Mouse (Mus musculus) embryonic facial prominence, embryonic 14.5 days (tissue): ENCODE measurements around the gene Ubox5. TPM values are rescaled to one million over a fixed set of nuclear protein-coding genes. Genes with fewer than 3 reads are reported as not detected.
A peak's percentile ranks its signal among the peaks of the same experiment; 100 is the strongest.

Experiments used
- ATAC-seq: fragments of 200-750 bp; cut with Nextera tagmentation; 2 replicates; pipeline ENCODE4 v1.8.0; 2017; ENCODE audit warnings: low read depth, moderate number of reproducible peaks, moderate TSS enrichment
- DNase-seq: peaks from one replicate; pipeline ENCODE4 v3.0.0-alpha.2; 2015; ENCODE audit warnings: low spot score
- H3K27ac ChIP-seq: fragments of 300-500 bp; sonication (generic); replicated peaks from 2 replicates; pipeline ENCODE4 v1.5.1; 2014; ENCODE audit warnings: low read depth, mild to moderate bottlenecking, low read length, moderate library complexity
- H3K27me3 ChIP-seq: fragments of 300-500 bp; sonication (generic); replicated peaks from 2 replicates; pipeline ENCODE4 v1.6.1; 2014; ENCODE audit warnings: low read length; ENCODE audit not compliant: control insufficient read depth, insufficient read depth
- H3K36me3 ChIP-seq: fragments of 300-500 bp; sonication (generic); 2 replicates; pipeline ENCODE4 v1.6.1; 2014; ENCODE audit warnings: low read length, mixed read lengths; ENCODE audit not compliant: control insufficient read depth, insufficient read depth
- H3K4me1 ChIP-seq: fragments of 300-500 bp; sonication (generic); 2 replicates; pipeline ENCODE4 v1.6.1; 2014; ENCODE audit warnings: antibody characterized with exemption, low read length; ENCODE audit not compliant: control insufficient read depth, insufficient read depth
- H3K4me2 ChIP-seq: fragments of 300-500 bp; sonication (generic); 2 replicates; pipeline ENCODE4 v1.6.1; 2014; ENCODE audit warnings: low read depth, mild to moderate bottlenecking, low read length, moderate library complexity, mixed read lengths
- H3K4me3 ChIP-seq: fragments of 300-500 bp; sonication (generic); 2 replicates; pipeline ENCODE4 v1.5.1; 2014; ENCODE audit warnings: low read depth, mild to moderate bottlenecking, low read length
- H3K9ac ChIP-seq: fragments of 300-500 bp; sonication (generic); 2 replicates; pipeline ENCODE4 v1.6.1; 2014; ENCODE audit warnings: low read depth, mild to moderate bottlenecking, low read length, moderate library complexity, mixed read lengths
- H3K9me3 ChIP-seq: fragments of 300-500 bp; sonication (generic); 2 replicates; pipeline ENCODE4 v1.6.1; 2016; ENCODE audit warnings: low read length; ENCODE audit not compliant: control insufficient read depth
- WGBS: fragments of 180-500 bp; shearing (Covaris S2); extraction: QIAGEN DNeasy Blood & Tissue Kit; methylation state at CpG from one replicate; pipeline ENCODE4 v1.1.7; 2014; 5-methylcytosine and 5-hydroxymethylcytosine counted together
- polyA plus RNA-seq: library from polyadenylated mRNA; unstranded; fragments of >200 nt; fragmentation: Nextera tagmentation; extraction: Ambion mirVana; gene quantifications from 2 replicates; pipeline ENCODE4 v1.2.1, GENCODE M21; 2014

The Ubox5 gene
- polyA plus RNA-seq, 1 experiment from 2014 or later, result 9.9 TPM

DNA sequence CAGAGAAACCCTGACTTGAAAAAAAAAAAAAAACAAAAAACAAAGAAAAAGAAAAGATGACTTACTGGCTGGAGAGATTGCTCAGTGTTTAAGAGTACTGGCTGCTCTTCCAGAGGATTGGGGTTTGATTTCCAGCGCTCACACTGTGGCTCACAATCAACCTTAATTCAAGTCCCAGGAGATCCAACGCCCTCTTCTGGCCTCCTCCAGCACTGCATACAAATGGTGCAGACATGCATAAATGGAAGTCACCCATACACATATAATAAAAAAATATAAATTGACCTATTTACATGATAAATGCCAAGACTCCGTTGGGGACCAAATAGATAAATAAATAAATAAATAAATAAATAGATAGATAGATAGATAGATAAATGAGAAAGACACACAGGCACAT lies 1.4 kb downstream of the Ubox5 start:
- 67% methylated on average over 3 of the region's 3 CpGs for WGBS
- peaks cover 36% of the 10 kb centered on the region for H3K36me3 ChIP-seq
- H3K4me3 ChIP-seq, result peak overlapping the region; percentile 96; the same call in 1 of the 2 replicates
- H3K27me3 ChIP-seq, result no peaks in the 10 kb centered on the region
- peaks cover 5% of the 10 kb centered on the region for H3K4me1 ChIP-seq
- H3K4me2 ChIP-seq, result peak overlapping the region; percentile 91
- ATAC-seq, result no peak
- no peak overlapping the region for H3K27ac ChIP-seq
- no peaks in the 10 kb centered on the region for H3K9me3 ChIP-seq
- DNase-seq, result no peak
- no peak overlapping the region for H3K9ac ChIP-seq

DNA sequence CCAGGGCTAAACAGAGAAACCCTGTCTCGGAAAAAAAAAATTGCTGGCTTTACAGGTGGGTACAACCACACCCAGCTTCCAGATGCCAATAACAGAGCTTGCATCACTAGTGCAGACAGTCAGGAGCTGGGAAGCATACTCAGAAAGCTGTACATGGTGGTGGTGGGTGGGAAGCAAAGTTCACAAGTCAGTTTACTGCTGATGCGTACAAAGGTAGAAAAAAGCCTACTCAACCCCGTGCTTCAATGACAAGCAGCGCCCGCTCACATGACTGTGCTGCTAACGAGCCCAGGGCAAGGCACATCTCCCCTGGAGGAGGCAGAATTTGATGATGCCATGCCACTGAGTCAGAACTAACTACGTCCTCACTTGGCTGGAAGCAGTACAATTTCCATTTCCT lies 10.9 kb downstream of the Ubox5 start:
- H3K27me3 ChIP-seq, result no peaks in the 10 kb centered on the region
- H3K9ac ChIP-seq, result no peak overlapping the region
- H3K36me3 ChIP-seq, result peaks cover 50% of the 10 kb centered on the region
- H3K4me1 ChIP-seq, result no peaks in the 10 kb centered on the region
- DNase-seq, result no peak
- 95% methylated on average over 7 of the region's 7 CpGs for WGBS
- H3K27ac ChIP-seq, result no peak overlapping the region
- no peak overlapping the region for H3K4me2 ChIP-seq
- ATAC-seq, result no peak
- H3K9me3 ChIP-seq, result no peaks in the 10 kb centered on the region
- H3K4me3 ChIP-seq, result no peak overlapping the region

DNA sequence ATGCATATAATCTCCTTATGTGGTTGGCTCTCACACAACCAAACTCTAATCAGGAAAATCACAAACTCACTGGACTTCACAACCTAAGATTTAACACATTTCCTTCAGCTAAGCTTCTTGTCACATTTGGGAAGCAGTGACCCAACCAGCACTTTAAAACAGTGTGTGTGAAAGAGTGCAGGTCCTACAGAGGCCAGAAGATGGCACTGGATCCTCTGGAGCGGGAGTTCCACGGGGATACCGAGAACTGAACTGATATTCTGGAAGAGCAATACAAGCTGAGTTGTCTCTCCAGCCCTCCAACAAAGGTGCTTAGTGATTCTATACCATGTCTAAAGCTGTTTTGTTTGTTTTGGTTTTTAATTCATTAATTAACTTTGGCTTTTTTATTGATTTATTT lies 16.7 kb downstream of the Ubox5 start:
- no peak overlapping the region for H3K4me3 ChIP-seq
- no peaks in the 10 kb centered on the region for H3K27me3 ChIP-seq
- H3K4me2 ChIP-seq, result no peak overlapping the region
- no peak for DNase-seq
- 58% methylated on average over 3 of the region's 3 CpGs for WGBS
- H3K9ac ChIP-seq, result no peak overlapping the region
- no peaks in the 10 kb centered on the region for H3K9me3 ChIP-seq
- H3K4me1 ChIP-seq, result no peaks in the 10 kb centered on the region
- no peak for ATAC-seq
- no peak overlapping the region for H3K27ac ChIP-seq
- peaks cover 42% of the 10 kb centered on the region for H3K36me3 ChIP-seq

DNA sequence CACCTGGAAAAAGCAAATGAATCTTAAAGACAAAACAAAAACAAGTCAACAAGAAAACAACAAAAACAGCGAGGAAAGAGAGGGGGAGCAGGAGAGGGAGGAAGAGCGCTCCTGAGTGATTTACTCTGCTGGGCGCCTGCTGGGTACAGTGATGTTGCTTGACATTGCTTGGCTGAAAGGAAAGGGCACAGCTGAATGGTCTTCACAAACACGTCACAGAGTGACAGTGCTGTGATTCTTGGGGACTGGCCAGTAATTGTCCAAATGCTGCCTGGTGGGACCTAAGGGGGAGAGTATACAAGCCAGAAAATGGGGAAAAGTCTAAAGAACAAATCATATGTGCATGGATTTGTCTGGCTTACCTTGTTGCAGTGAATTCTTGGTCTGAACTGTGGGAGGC lies 27.6 kb downstream of the Ubox5 start:
- 88% methylated on average over 4 of the region's 4 CpGs for WGBS
- ATAC-seq, result no peak
- DNase-seq, result no peak
- Histone ChIP-seq H3K4me1 (no peaks in the 10 kb centered on the region), H3K4me3 (no peak overlapping the region), H3K9me3 (no peaks in the 10 kb centered on the region), H3K4me2 (no peak overlapping the region), H3K9ac (no peak overlapping the region), H3K27me3 (no peaks in the 10 kb centered on the region), H3K36me3 (peaks cover 50% of the 10 kb centered on the region), H3K27ac (no peak overlapping the region)

DNA sequence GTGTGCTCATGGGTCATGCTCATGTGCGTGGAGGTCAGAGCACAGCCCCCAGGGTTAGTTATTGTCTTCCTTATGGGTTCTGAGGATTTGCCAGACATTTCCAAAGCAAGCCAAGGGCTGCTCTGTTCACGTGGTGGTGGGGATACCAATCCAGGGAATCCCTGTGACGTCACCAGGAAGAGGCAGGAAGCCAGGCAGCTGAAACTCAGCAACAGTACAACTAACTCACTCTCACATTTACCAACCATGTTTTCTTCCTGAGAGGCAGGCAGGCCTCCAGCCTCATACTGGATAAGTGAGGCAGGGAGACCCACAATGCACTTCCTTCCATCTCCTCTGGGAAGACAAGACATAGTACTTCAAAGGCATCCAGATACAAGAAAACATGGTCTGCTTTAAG lies 31.4 kb downstream of the Ubox5 start:
- Histone ChIP-seq H3K36me3 (peaks cover 62% of the 10 kb centered on the region), H3K9ac (no peak overlapping the region), H3K9me3 (no peaks in the 10 kb centered on the region), H3K27ac (no peak overlapping the region), H3K4me3 (no peak overlapping the region), H3K4me1 (no peaks in the 10 kb centered on the region), H3K27me3 (no peaks in the 10 kb centered on the region), H3K4me2 (no peak overlapping the region)
- DNase-seq (no peak), ATAC-seq (no peak)
- WGBS, result 69% methylated on average over 3 of the region's 3 CpGs

DNA sequence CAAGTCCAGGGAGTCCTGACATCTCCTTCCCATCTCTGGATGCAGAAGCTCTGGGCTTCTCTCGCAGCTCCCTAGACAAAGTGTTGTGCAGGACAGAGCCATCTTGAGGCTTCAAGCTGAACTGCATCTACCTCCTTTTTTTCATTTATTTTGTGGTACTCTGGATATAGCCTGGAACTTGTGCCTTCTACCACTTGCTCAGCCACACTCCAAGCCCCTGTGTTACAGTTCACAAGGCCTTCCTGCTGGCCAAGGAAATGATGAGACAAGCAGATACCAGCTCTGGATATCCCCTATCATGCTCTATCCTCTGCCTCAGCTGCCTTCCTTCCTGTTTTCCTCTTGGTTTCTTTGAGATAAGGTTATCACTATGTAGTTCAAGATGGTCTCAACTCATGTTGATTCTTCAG lies 32.2 kb downstream of the Ubox5 start:
- Histone ChIP-seq H3K4me2 (no peak overlapping the region), H3K36me3 (peaks cover 59% of the 10 kb centered on the region), H3K4me3 (no peak overlapping the region), H3K4me1 (no peaks in the 10 kb centered on the region), H3K9me3 (no peaks in the 10 kb centered on the region), H3K27ac (no peak overlapping the region), H3K9ac (no peak overlapping the region), H3K27me3 (no peaks in the 10 kb centered on the region)
- WGBS, result 0% methylated on average over 1 of the region's 1 CpGs
- ATAC-seq (no peak; the same call in 1 of the 2 replicates), DNase-seq (peak; percentile 57)

DNA sequence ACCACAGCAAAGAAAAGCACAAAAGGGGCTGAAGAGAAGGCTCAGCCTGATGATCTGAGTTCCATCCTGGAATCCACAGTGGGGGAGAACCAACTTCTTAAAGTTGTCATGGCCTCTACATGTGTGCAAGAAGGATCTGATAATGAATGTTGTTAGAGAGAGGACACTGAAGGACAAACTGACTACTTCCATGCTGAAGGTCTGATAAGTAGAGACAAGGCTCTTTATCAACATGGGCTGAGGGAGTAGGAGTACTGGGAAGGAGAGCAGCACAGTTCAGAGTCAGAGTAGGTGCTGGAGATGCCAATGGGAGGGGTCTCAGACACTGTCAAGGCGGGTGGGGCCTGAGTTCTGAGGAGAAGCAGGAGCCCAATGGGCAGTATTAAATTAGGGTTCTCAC lies 34.2 kb downstream of the Ubox5 start:
- no peaks in the 10 kb centered on the region for H3K27me3 ChIP-seq
- H3K4me2 ChIP-seq, result no peak overlapping the region
- no peaks in the 10 kb centered on the region for H3K4me1 ChIP-seq
- 80% methylated on average over 1 of the region's 1 CpGs for WGBS
- H3K36me3 ChIP-seq, result peaks cover 57% of the 10 kb centered on the region
- H3K27ac ChIP-seq, result no peak overlapping the region
- ATAC-seq, result no peak
- no peak for DNase-seq
- H3K9ac ChIP-seq, result no peak overlapping the region
- H3K9me3 ChIP-seq, result no peaks in the 10 kb centered on the region
- no peak overlapping the region for H3K4me3 ChIP-seq

DNA sequence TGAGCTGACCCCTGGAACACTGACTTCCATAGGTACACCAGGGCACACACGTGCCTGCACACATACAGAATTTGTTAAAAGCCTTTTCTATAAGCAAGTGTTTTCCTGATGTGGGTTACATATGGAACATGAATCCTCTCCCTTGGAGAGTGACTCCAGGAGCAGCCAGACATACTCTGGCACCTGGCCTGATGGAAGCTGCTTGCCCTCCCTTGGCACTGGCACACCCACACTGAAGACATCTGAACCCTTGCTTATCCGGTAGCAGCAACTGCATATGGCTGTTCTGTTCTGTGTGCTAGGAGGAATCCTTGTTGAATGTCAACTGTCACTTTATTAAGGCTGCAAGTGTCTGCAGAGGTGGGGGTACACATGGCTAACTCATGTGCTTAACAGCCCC lies 38.8 kb downstream of the Ubox5 start:
- 95% methylated on average over 2 of the region's 2 CpGs for WGBS
- DNase-seq, result no peak
- H3K4me1 ChIP-seq, result no peaks in the 10 kb centered on the region
- no peak overlapping the region for H3K9ac ChIP-seq
- H3K4me3 ChIP-seq, result no peak overlapping the region
- H3K4me2 ChIP-seq, result no peak overlapping the region
- ATAC-seq, result no peak
- H3K27ac ChIP-seq, result no peak overlapping the region
- H3K9me3 ChIP-seq, result no peaks in the 10 kb centered on the region
- H3K27me3 ChIP-seq, result no peaks in the 10 kb centered on the region
- H3K36me3 ChIP-seq, result peaks cover 32% of the 10 kb centered on the region

DNA sequence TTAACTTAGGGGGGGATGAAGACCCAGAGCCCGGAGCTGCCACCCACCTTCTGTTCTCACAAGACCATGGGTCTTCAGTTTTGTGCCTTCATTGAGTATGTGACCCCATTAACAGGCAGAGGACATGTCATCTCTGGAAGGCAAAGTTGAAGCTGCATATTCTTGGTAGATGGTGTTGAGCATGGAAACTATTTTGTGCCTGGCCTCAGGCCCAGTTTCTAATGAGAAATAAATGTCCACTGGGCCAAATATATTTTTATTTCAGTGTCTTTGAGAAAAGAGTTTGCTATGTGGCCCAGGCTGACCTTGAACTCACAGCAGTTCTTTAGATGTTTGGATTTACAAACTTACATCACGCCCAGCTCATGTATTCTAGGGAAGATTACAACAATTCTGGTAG lies 40.1 kb downstream of the Ubox5 start:
- Histone ChIP-seq H3K9me3 (no peaks in the 10 kb centered on the region), H3K4me1 (no peaks in the 10 kb centered on the region), H3K4me2 (no peak overlapping the region), H3K36me3 (peaks cover 20% of the 10 kb centered on the region), H3K27ac (no peak overlapping the region), H3K27me3 (no peaks in the 10 kb centered on the region), H3K4me3 (no peak overlapping the region), H3K9ac (no peak overlapping the region)
- 80% methylated on average over 2 of the region's 2 CpGs for WGBS
- no peak for ATAC-seq
- no peak for DNase-seq
